Mouse (Mus musculus) CH12.LX (cell line): ENCODE results near the gene Mtfp1. TPM values are rescaled to one million over a fixed set of nuclear protein-coding genes. Genes with fewer than 3 reads are reported as not detected.
"Not testable (repeated sequence)": the region's sequence is repeated elsewhere in the genome, so short reads cannot be mapped to it uniquely, and the experiment has no call there.

Source experiments
- DNase-seq: peaks from one replicate; pipeline ENCODE4 v3.0.0-alpha.2; 2013; ENCODE audit errors: extremely low read depth
- H3K27ac ChIP-seq: 2 replicates; pipeline ENCODE4 v1.5.1; 2012; ENCODE audit warnings: low read depth, mild to moderate bottlenecking, control low read depth, moderate library complexity; ENCODE audit not compliant: insufficient read depth
- H3K27me3 ChIP-seq: replicated peaks from 2 replicates; pipeline ENCODE3; 2012; ENCODE audit warnings: inconsistent platforms
- H3K36me3 ChIP-seq, 2 experiments: replicated peaks in 1 of 2; 2 replicates each; pipeline versions ENCODE3 to v1.6.1; 2012; ENCODE audit warnings: inconsistent platforms in 1 of 2, low read length in 1 of 2, mild to moderate bottlenecking in 1 of 2, mixed read lengths in 1 of 2, moderate library complexity in 1 of 2; ENCODE audit not compliant: control insufficient read depth in 1 of 2, insufficient read depth in 1 of 2
- H3K4me1 ChIP-seq, 2 experiments: 2 replicates each; pipeline ENCODE4 v1.6.1; 2012; ENCODE audit warnings: inconsistent platforms in 1 of 2, moderate library complexity in 1 of 2; ENCODE audit not compliant: insufficient read depth in 2 of 2, control insufficient read depth in 1 of 2
- H3K4me2 ChIP-seq: 2 replicates; pipeline ENCODE4 v1.6.1; 2012; ENCODE audit warnings: low read depth, mild to moderate bottlenecking, control low read depth; ENCODE audit not compliant: poor library complexity, insufficient read depth, severe bottlenecking
- H3K4me3 ChIP-seq, 3 experiments: fragments of 150-350 bp in 1 of 3; sonication (generic) in 1 of 3; replicated peaks in 1 of 3; 2 replicates each; pipeline versions ENCODE3 to v1.5.1; 2011 to 2012; ENCODE audit warnings: low read depth in 2 of 3, low read length in 2 of 3, mild to moderate bottlenecking in 2 of 3, moderate library complexity in 2 of 3, control low read depth in 1 of 3, improper control_type of control experiment in 1 of 3, inconsistent platforms in 1 of 3, mixed read lengths in 1 of 3; ENCODE audit not compliant: poor library complexity in 1 of 3
- H3K79me2 ChIP-seq: replicated peaks from 2 replicates; pipeline ENCODE4 v1.6.1; 2012; ENCODE audit warnings: mild to moderate bottlenecking, moderate library complexity; ENCODE audit not compliant: control insufficient read depth, poor library complexity, insufficient read depth, severe bottlenecking; ENCODE audit errors: extremely low read depth
- H3K9ac ChIP-seq: 2 replicates; pipeline ENCODE4 v1.6.1; 2012; ENCODE audit warnings: low read depth, mild to moderate bottlenecking, control low read depth, moderate library complexity; ENCODE audit not compliant: insufficient read depth
- H3K9me3 ChIP-seq: replicated peaks from 2 replicates; pipeline ENCODE3; 2012; ENCODE audit warnings: low read length, inconsistent platforms, mixed read lengths
- BHLHE40 ChIP-seq: IDR thresholded peaks from 2 replicates; pipeline ENCODE4 v1.6.1; 2011; ENCODE audit warnings: mild to moderate bottlenecking, low read depth, low read length, improper control_type of control experiment
- CHD1 ChIP-seq: IDR thresholded peaks from 2 replicates; pipeline ENCODE4 v1.6.1; 2012; ENCODE audit warnings: low read depth, low read length, improper control_type of control experiment, inconsistent platforms
- CHD2 ChIP-seq: IDR thresholded peaks from 2 replicates; pipeline ENCODE4 v1.6.1; 2011; ENCODE audit warnings: low read length, improper control_type of control experiment
- CTCF ChIP-seq, 2 experiments: IDR thresholded peaks in 1 of 2; conservative IDR thresholded peaks in 1 of 2; 2 replicates each; pipeline ENCODE4 v1.5.1; 2011 to 2012; ENCODE audit warnings: low read depth in 2 of 2, low read length in 2 of 2, improper control_type of control experiment in 1 of 2, inconsistent platforms in 1 of 2, mild to moderate bottlenecking in 1 of 2, moderate library complexity in 1 of 2
- E2F4 ChIP-seq: IDR thresholded peaks from 2 replicates; pipeline ENCODE4 v1.6.1; 2011; ENCODE audit warnings: low read depth, low read length, improper control_type of control experiment; ENCODE audit not compliant: insufficient replicate concordance
- ELF1 ChIP-seq: IDR thresholded peaks from 2 replicates; pipeline ENCODE4 v1.6.1; 2014; ENCODE audit warnings: low read depth, mild to moderate bottlenecking, inconsistent platforms, low read length, improper control_type of control experiment
- EP300 ChIP-seq: IDR thresholded peaks from 2 replicates; pipeline ENCODE4 v1.6.1; 2011; ENCODE audit warnings: low read length, improper control_type of control experiment
- HCFC1 ChIP-seq: IDR thresholded peaks from 2 replicates; pipeline ENCODE4 v1.6.1; 2012; ENCODE audit warnings: low read depth, mild to moderate bottlenecking, inconsistent platforms, low read length, improper control_type of control experiment
- IRF4 ChIP-seq: IDR thresholded peaks from 2 replicates; pipeline ENCODE4 v1.6.1; 2014; ENCODE audit warnings: low read depth, mild to moderate bottlenecking, inconsistent platforms, low read length, improper control_type of control experiment
- JUND ChIP-seq: conservative IDR thresholded peaks from 2 replicates; pipeline ENCODE4 v1.6.1; 2011; ENCODE audit warnings: low read depth, low read length, improper control_type of control experiment
- MAFK ChIP-seq: IDR thresholded peaks from 2 replicates; pipeline ENCODE4 v1.6.1; 2011; ENCODE audit warnings: low read length, improper control_type of control experiment; ENCODE audit not compliant: insufficient replicate concordance
- MXI1 ChIP-seq: IDR thresholded peaks from 2 replicates; pipeline ENCODE4 v1.6.1; 2011; ENCODE audit warnings: mild to moderate bottlenecking, low read depth, low read length, improper control_type of control experiment
- POLR2AphosphoS2 ChIP-seq: IDR thresholded peaks from 2 replicates; pipeline ENCODE4 v1.6.1; 2011; ENCODE audit warnings: low read depth, low read length, improper control_type of control experiment
- RCOR1 ChIP-seq: conservative IDR thresholded peaks from 2 replicates; pipeline ENCODE4 v1.6.1; 2012; ENCODE audit warnings: low read depth, mild to moderate bottlenecking, inconsistent platforms, low read length, improper control_type of control experiment
- SIN3A ChIP-seq: IDR thresholded peaks from 2 replicates; pipeline ENCODE4 v1.6.1; 2012; ENCODE audit warnings: low read length, improper control_type of control experiment, inconsistent platforms
- TBP ChIP-seq: conservative IDR thresholded peaks from 2 replicates; pipeline ENCODE4 v1.6.1; 2011; ENCODE audit warnings: low read depth, low read length, improper control_type of control experiment
- TCF12 ChIP-seq: IDR thresholded peaks from 2 replicates; pipeline ENCODE4 v1.6.1; 2014; ENCODE audit warnings: low read depth, mild to moderate bottlenecking, inconsistent platforms, low read length, improper control_type of control experiment
- UBTF ChIP-seq: IDR thresholded peaks from 2 replicates; pipeline ENCODE4 v1.6.1; 2012; ENCODE audit warnings: low read depth, mild to moderate bottlenecking, inconsistent platforms, low read length, improper control_type of control experiment, moderate library complexity
- USF1 ChIP-seq: IDR thresholded peaks from 2 replicates; pipeline ENCODE4 v1.6.1; 2014; ENCODE audit warnings: low read depth, mild to moderate bottlenecking, inconsistent platforms, low read length, improper control_type of control experiment
- ZC3H11A ChIP-seq: IDR thresholded peaks from 2 replicates; pipeline ENCODE4 v1.6.1; 2012; ENCODE audit warnings: low read depth, mild to moderate bottlenecking, inconsistent platforms, low read length, improper control_type of control experiment
- ZKSCAN1 ChIP-seq: IDR thresholded peaks from 2 replicates; pipeline ENCODE4 v1.6.1; 2012; ENCODE audit warnings: low read depth, inconsistent platforms, low read length, improper control_type of control experiment, borderline replicate concordance
- ZMIZ1 ChIP-seq: IDR thresholded peaks from 2 replicates; pipeline ENCODE4 v1.6.1; 2012; ENCODE audit warnings: low read depth, mild to moderate bottlenecking, inconsistent platforms, low read length, improper control_type of control experiment
- dilution Hi-C: fragments of 300-500 bp; cut with MboI; formaldehyde crosslinking; loops from 2 replicates; pipeline ENCODE4 v1.14.3; 2020; ENCODE audit warnings: low sequenced_read_pairs; ENCODE audit not compliant: extremely low pct_unique_long_range_greater_than_20kb, extremely low pct_ligation_motif_present
- in situ Hi-C: fragments of 300-500 bp; cut with MboI; formaldehyde crosslinking; loops from 3 replicates; pipeline ENCODE4 v1.14.3; 2019; ENCODE audit warnings: low sequenced_read_pairs, low pct_ligation_motif_present, low pct_unique_long_range_greater_than_20kb, mixed read lengths
- polyA plus RNA-seq: library from polyadenylated mRNA; unstranded; fragments of >175 nt; gene quantifications from 2 replicates; pipeline ENCODE4 v1.2.1, GENCODE M21; 2012; ENCODE audit warnings: low read depth; ENCODE audit not compliant: insufficient read length
- total RNA-seq, 2 experiments: library from RNA; depleted of rRNA; stranded (reverse); fragments of 300-350 nt in 1 of 2; fragments of >200 nt in 1 of 2; gene quantifications; 2 replicates each; pipeline ENCODE4 v1.2.3; 2012 to 2014

Gene Mtfp1
- total and polyA plus RNA-seq, 3 experiments, result 22.1 to 30.0 (median 27.7) TPM

DNA sequence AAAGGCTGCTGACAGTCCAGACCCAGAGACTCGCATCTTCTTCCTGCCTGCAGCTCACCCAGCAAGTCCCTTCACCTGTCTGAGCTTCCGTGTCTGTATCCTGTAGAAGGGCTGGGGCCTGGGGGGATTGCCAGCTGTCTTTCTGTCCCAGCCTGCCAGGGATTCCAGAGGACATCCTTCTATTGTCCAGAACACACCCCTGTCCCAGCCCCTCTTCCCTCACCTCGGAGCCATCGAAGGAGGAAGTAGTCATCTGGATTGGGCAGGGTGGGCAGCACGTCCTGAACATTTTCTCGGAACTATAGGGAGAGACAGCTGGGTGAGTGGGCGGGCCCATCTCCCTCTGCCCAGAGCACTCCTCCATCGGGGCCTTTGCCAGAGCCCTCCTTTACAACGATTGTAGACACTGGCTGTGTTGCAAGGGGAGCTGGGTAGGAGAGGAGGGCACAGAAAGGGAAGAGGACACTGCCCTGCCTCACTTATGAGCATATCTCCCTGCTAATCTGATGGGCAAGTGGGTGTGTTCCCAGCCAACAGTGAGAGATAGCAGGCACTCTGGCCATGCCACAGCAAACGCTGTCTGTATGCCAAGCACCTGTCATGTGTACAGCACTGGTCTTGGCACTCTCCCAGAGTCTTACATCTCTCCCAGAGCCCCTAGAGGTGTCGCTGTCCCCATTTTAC is 21.4 kb upstream of the Mtfp1 start:
- Histone ChIP-seq H3K27me3 (no peaks in the 10 kb centered on the region), H3K36me3 (peaks cover 23 to 86% of the 10 kb centered on the region in 2 experiments), H3K9me3 (no peaks in the 10 kb centered on the region), H3K4me3 (no peak overlapping the region), H3K4me2 (no peak overlapping the region), H3K79me2 (no peaks in the 10 kb centered on the region), H3K27ac (no peak overlapping the region), H3K9ac (no peak overlapping the region), H3K4me1 (peaks cover 0 to 10% of the 10 kb centered on the region in 2 experiments; a peak in 3 of 4 replicates)
- dilution Hi-C loops (no loop called here), in situ Hi-C loops (no loop called here)
- no peak for DNase-seq
- TF ChIP-seq ZC3H11A (no peak), JUND (no peak), ZMIZ1 (no peak), CHD1 (no peak), RCOR1 (no peak), ZKSCAN1 (no peak), UBTF (no peak), CHD2 (no peak), MAFK (no peak), TCF12 (no peak), HCFC1 (no peak), MXI1 (no peak), E2F4 (no peak), EP300 (no peak), ELF1 (no peak), POLR2AphosphoS2 (no peak), USF1 (no peak)

DNA sequence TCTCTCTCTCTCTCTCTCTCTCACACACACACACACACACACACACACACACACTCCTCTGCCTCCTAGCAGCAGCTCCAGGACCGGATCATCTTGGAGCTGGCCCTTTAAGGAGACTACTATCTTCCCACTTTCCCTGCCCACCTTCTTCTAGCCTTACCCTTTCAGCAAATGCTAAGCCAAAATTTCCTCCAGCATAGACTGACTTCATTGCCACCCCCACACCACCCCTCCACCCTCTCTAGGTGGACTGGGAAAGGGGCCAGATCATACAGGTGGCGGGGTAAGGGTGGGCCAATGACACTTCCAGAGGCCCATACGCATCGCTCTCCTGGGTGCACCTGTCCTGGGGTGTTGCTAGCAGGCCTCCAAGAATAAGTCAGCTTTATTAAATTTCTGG is 20.2 kb upstream of the Mtfp1 start:
- H3K9ac ChIP-seq, result no peak overlapping the region
- dilution Hi-C loops, result no loop called here
- DNase-seq, result no peak
- no peaks in the 10 kb centered on the region for H3K79me2 ChIP-seq
- no peaks in the 10 kb centered on the region for H3K4me1 ChIP-seq
- no peaks in the 10 kb centered on the region for H3K27me3 ChIP-seq
- H3K4me3 ChIP-seq, result no peak overlapping the region
- TF ChIP-seq ELF1 (no peak), MXI1 (no peak), IRF4 (no peak), ZC3H11A (no peak), SIN3A (no peak), TBP (no peak), BHLHE40 (no peak), CTCF (conservative IDR thresholded peaks at IDR 0.05 in 1 of 2, IDR thresholded peaks at IDR 0.05 in 1 of 2; ENCODE audit: low read depth in 2 of 2, low read length in 2 of 2) (no peak)
- H3K9me3 ChIP-seq, result no peaks in the 10 kb centered on the region
- in situ Hi-C loops, result no loop called here
- no peak overlapping the region for H3K27ac ChIP-seq
- H3K4me2 ChIP-seq, result no peak overlapping the region
- peaks cover 30 to 91% of the 10 kb centered on the region in 2 experiments for H3K36me3 ChIP-seq

DNA sequence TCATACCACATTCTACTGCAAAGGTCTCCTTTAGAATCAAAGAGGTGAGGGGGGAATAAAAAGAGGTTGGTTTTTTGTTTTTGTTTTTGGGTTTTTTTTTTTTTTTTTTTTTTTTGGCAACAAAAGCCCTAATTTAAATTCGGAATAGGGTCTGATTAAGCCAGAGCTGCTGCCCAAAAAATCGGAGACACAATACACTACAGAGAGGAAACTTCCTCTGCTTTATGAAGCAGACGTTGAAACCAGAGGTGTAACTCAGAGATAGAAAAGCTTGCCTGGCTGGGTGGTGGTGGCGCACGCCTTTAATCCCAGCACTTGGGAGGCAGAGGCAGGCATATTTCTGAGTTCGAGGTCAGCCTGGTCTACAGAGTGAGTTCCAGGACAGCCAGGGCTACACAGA is 19.3 kb upstream of the Mtfp1 start:
- DNase-seq, H3K9me3 ChIP-seq, H3K4me1 ChIP-seq, H3K27me3 ChIP-seq, dilution Hi-C loops, H3K9ac ChIP-seq, H3K4me3 ChIP-seq, H3K27ac ChIP-seq, H3K4me2 ChIP-seq, in situ Hi-C loops, H3K79me2 ChIP-seq: not testable (repeated sequence)
- H3K36me3 ChIP-seq, result peaks cover 36 to 89% of the 10 kb centered on the region in 2 experiments
